26 mouse cellular contexts compared by ENCODE assay signal in the genomic region with DNA sequence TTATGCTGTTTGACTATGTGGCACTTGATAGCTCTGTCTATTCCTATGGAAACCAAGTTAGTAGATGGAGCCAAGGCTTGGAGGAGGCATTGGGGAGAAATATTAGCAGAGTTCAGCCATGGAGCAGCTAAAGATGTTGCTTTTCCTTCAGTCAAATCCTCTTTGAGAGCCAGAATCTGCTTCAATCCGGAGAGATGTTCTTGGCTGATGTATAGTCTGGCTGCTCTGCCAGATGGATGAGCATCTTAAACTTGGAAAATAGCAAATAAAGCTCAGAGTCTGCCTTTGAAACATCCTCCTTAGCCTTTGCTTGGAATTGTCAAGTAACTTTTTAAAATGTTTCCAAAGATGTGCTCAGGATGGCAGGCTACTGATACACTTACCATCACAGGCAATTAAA.
DNase-seq lines count a peak whose midpoint lies in the region; ATAC-seq and TF ChIP-seq lines count a peak whose summit lies in the region.
"Had no signal": no experiment of that assay in that cellular context is flagged by ENCODE, and none has a peak within 500 bp of the region (broad histone marks: within the 10 kb centered on the region; RNA-seq: fewer than 3 reads in every experiment).

No protein-coding gene starts in this region.

- H3K27ac ChIP-seq in left cerebral cortex, adult 2 months, result no peak overlapping the region
- H3K27ac ChIP-seq: embryonic facial prominence, embryonic 13.5 days; heart, adult 2 months; heart, embryonic 13.5 days; kidney, embryonic 15.5 days; limb, embryonic 12.5 days; midbrain, embryonic 12.5 days had no signal

- intact Hi-C loops in left cerebral cortex, adult 2 months (cut with DNase I), result no loop called here

- DNase-seq in frontal cortex, postnatal 14 days (ENCODE audit: low spot score in 2 of 2), result no peak
- DNase-seq in left cerebral cortex, adult 11 months (ENCODE audit: low spot score), result peak; percentile 13
- DNase-seq in left cerebral cortex, adult 2 months (ENCODE audit: extremely low spot score in 1 of 2, low spot score in 2 of 2), result no peak
- DNase-seq in brain, embryonic 14.5 days (ENCODE audit: low read depth), result peak; percentile 56
- peak; percentile 33 for DNase-seq in layer of hippocampus, adult 9-11 months
- no peak for DNase-seq in T-cell, adult 2 months (ENCODE audit: low spot score)
- DNase-seq: adrenal gland, adult 2 months; B cell, adult 2 months; cerebellum, adult 2 months; cerebellum, postnatal 25 days; gastrocnemius, postnatal 36 days; heart, adult 2 months; heart, postnatal 14 days; kidney, adult 11 months; kidney, postnatal 36 days; liver, postnatal 0 days; lung, postnatal 14 days; right cerebral cortex, postnatal 14 days; spleen, adult 18-20 months had no signal

- H3K4me3 ChIP-seq in left cerebral cortex, adult 2 months, result no peak overlapping the region
- H3K4me3 ChIP-seq: embryonic facial prominence, embryonic 13.5 days; heart, adult 2 months; heart, embryonic 13.5 days; kidney, embryonic 15.5 days; limb, embryonic 12.5 days; midbrain, embryonic 12.5 days had no signal

- TF ChIP-seq POLR2A in brain, embryonic 14.5 days (IDR thresholded peaks at IDR 0.05; ENCODE audit: borderline replicate concordance, extremely low read depth, insufficient read depth, insufficient read length, poor library complexity, severe bottlenecking), result no peak

- peak; percentile 85 for ATAC-seq in frontal cortex, adult (ENCODE audit: low TSS enrichment)
- ATAC-seq: liver, postnatal 0 days; Patski had no signal

- TF ChIP-seq CTCF in left cerebral cortex, adult 2 months (IDR thresholded peaks at IDR 0.05), result no peak
- no peak for TF ChIP-seq CTCF in brain, embryonic 14.5 days (IDR thresholded peaks at IDR 0.05; ENCODE audit: borderline replicate concordance, extremely low read depth, insufficient read depth, insufficient read length)

Comparison
In these comparisons a context has a peak if more than half of its experiments do, and no peak if none do; other contexts are left out.
1. DNase-seq: peak in left cerebral cortex, adult 11 months (single experiment), brain, embryonic 14.5 days (single experiment) and layer of hippocampus, adult 9-11 months (single experiment); none in frontal cortex, postnatal 14 days (0 of 2), left cerebral cortex, adult 2 months (0 of 2) and T-cell, adult 2 months (single experiment).